Mouse (Mus musculus) limb, embryonic 10.5 days (tissue): ENCODE results near the gene Mid1. TPM values are rescaled to one million over a fixed set of nuclear protein-coding genes. Genes with fewer than 3 reads are reported as not detected.
"Not testable (repeated sequence)": the region's sequence is repeated elsewhere in the genome, so short reads cannot be mapped to it uniquely, and the experiment has no call there.

Experiments used
- DNase-seq: peaks from one replicate; pipeline ENCODE4 v3.0.0-alpha.2; 2017; ENCODE audit warnings: low spot score
- H3K27ac ChIP-seq: fragments of 300-500 bp; sonication (generic); 2 replicates; pipeline ENCODE4 v1.5.1; 2016; ENCODE audit warnings: mild to moderate bottlenecking
- H3K27me3 ChIP-seq: fragments of 300-500 bp; sonication (generic); 2 replicates; pipeline ENCODE4 v1.6.1; 2016; ENCODE audit warnings: low read depth, mild to moderate bottlenecking; ENCODE audit not compliant: poor library complexity, severe bottlenecking
- H3K36me3 ChIP-seq: fragments of 300-500 bp; sonication (generic); 2 replicates; pipeline ENCODE4 v1.6.1; 2016; ENCODE audit warnings: mild to moderate bottlenecking, moderate library complexity
- H3K4me1 ChIP-seq: fragments of 300-500 bp; sonication (generic); 2 replicates; pipeline ENCODE4 v1.6.1; 2016
- H3K4me3 ChIP-seq: fragments of 300-500 bp; sonication (generic); 2 replicates; pipeline ENCODE4 v1.5.1; 2016; ENCODE audit warnings: mild to moderate bottlenecking, moderate library complexity
- H3K9me3 ChIP-seq: fragments of 300-500 bp; sonication (generic); replicated peaks from 2 replicates; pipeline ENCODE4 v1.6.1; 2016; ENCODE audit warnings: mild to moderate bottlenecking
- WGBS: fragments of 180-500 bp; shearing (Covaris S2); methylation state at CpG from one replicate; pipeline ENCODE4 v1.1.7; 2016; 5-methylcytosine and 5-hydroxymethylcytosine counted together
- polyA plus RNA-seq: library from polyadenylated mRNA; unstranded; fragments of >200 nt; fragmentation: Nextera tagmentation; extraction: Ambion mirVana; gene quantifications from 2 replicates; pipeline ENCODE4 v1.2.1, GENCODE M21; 2016

The Mid1 gene
- polyA plus RNA-seq, 1 experiment from 2014 or later = 12.0 TPM

GRCm38 (mm10) chrX:169979461-169980202, 294.6 kb downstream of the Mid1 start:
- H3K27ac ChIP-seq, H3K27me3 ChIP-seq, DNase-seq, H3K4me3 ChIP-seq, H3K4me1 ChIP-seq: not testable (repeated sequence)
- peaks cover 95% of the 10 kb centered on the region for H3K36me3 ChIP-seq
- WGBS = 88% methylated on average over 20 of the region's 20 CpGs
- H3K9me3 ChIP-seq = peaks cover 36% of the 10 kb centered on the region

DNA sequence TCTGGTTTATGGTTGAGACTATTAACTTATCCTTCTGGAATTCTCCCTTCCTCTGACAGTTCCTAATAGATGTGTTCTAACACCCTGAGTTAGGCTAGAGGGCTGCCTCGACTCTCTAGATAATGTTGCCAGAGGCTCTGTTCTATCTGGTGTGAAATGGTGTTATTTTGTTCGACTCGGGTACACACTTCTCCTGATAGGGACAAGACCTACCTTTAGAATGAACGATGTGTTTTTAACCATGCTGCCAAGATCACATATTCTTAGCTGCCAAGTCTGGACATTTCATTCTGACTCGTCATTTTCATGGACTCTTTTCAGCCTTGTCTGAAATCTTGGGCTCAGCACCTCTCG, 295.2 kb downstream of the Mid1 start:
- not testable (repeated sequence) for H3K27me3 ChIP-seq, H3K4me3 ChIP-seq, DNase-seq, H3K27ac ChIP-seq, H3K4me1 ChIP-seq
- H3K9me3 ChIP-seq = peaks cover 37% of the 10 kb centered on the region
- WGBS = 90% methylated on average over 6 of the region's 6 CpGs
- H3K36me3 ChIP-seq = peaks cover 95% of the 10 kb centered on the region

DNA sequence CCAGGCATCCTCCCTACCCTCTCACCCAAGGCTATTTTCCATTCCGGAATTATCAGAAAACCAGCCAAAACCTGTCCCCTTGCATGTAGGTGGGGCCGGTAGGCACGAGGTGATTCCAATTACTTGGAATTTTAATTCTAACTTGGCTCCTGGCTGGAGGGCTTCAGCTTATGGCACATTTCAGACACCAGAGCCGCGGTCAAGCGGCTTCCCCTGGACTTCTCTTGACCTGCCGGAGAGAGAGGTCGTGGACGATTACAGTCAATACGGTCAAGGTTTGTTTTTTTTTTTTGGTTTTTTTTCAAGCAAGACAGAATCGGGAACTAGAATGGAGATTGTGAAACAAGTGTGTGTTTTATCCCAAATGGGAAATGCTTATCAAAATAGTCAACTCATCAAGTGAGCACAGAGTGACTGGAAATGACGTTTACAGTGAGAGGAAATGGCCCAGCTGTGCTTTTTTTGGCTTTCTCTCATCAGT, 295.9 kb downstream of the Mid1 start:
- H3K27me3 ChIP-seq = no peaks in the 10 kb centered on the region
- peaks cover 94% of the 10 kb centered on the region for H3K36me3 ChIP-seq
- no peak overlapping the region for H3K27ac ChIP-seq
- no peak overlapping the region for H3K4me3 ChIP-seq
- H3K4me1 ChIP-seq = no peaks in the 10 kb centered on the region
- WGBS = 91% methylated on average over 12 of the region's 12 CpGs
- peak; percentile 33 for DNase-seq
- H3K9me3 ChIP-seq = peaks cover 41% of the 10 kb centered on the region

DNA sequence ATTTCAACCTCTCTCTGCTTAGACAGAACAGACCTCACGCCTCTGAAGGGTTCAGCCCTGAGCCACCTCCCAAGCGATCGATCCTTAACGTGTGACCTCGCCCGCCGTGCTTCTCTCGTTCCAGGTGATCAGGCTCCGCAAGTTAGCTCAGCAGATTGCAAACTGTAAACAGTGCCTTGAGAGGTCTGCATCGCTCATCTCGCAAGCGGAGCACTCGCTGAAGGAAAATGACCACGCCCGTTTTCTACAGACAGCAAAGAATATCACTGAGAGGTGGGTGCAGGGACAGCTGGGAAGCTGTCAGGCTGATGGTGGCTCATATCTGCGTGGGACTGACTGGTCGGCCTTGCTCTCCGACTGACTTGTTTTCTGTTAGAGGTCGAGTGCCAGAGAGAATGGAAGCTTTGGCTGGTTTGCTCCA, 296.8 kb downstream of the Mid1 start:
- not testable (repeated sequence) for H3K27ac ChIP-seq, H3K4me1 ChIP-seq, H3K4me3 ChIP-seq, H3K27me3 ChIP-seq
- WGBS = 92% methylated on average over 19 of the region's 19 CpGs
- Histone ChIP-seq H3K9me3 (peaks cover 45% of the 10 kb centered on the region), H3K36me3 (peaks cover 94% of the 10 kb centered on the region)
- peak; percentile 40 for DNase-seq

DNA sequence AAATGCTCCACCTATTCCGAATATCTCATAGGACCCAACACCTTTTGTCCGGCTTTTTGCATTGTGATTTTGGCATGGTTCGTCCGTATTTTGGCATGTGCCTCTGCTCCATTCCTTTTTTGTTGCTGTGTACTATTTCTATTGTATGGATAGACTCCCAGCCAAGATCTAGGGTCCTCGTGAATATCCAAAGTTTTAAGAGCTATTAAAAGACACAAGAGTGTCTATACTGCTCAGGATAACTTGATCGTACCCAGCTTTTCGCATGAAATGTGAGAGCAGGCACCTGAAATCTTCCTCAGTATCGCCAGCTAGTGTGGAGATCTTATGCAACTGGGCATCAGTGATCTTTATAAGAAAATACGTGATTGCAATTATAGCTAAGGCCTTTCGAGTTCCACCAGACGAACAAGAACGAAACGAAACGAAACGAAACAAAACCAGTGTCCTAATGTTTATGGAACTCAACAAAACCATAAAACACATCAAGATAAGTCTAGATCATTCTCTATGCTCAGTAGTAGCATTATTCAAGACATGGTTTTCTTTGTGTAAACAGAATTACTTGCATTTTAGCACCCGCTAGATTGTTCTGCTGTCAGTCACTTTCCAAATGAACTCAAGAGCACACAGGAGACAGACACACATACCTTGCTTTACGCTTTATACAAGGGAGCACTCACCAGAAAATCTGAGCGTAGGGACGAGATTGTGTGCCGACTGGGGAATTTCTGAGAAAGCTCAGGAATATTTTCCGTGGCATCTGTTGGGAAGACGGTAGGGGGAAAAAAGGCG, 297.8 kb downstream of the Mid1 start:
- H3K9me3 ChIP-seq = peaks cover 49% of the 10 kb centered on the region
- WGBS = 94% methylated on average over 23 of the region's 23 CpGs
- not testable (repeated sequence) for H3K4me1 ChIP-seq, H3K27me3 ChIP-seq, H3K4me3 ChIP-seq, H3K27ac ChIP-seq, DNase-seq
- peaks cover 91% of the 10 kb centered on the region for H3K36me3 ChIP-seq

DNA sequence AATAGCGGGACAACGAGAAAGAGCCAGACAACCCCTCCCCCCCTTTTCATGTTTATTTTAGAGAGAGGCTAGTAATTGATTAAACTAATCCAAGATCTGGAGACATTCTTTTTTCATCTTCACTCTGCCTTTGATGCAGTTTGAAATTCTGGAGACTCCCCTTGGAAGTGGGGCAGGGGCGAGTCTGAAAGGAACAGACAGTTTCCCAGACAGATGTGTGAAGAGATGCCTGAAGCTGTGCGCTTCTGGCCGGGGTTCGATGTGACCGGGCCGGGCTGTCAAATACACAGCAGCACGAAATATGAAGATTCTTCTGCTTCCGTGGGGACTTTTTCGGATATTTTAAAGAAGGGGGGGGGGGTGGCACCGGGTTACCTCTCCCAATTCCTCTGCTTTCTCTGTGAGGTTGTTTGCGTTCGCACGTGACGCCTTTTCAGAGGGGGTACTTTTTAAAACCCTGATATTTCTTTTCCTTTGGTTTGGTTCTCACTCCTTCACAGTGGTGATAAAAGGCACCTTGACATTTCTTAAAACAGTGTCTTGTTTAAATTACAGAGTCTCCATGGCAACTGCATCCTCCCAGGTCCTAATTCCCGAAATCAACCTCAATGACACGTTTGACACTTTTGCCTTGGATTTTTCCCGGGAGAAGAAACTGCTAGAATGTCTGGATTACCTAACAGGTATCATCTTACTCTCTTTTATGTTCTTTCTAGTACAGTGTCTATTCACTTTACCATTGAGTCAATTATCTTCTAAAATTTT, 298.6 kb downstream of the Mid1 start:
- H3K4me3 ChIP-seq, H3K4me1 ChIP-seq, H3K27me3 ChIP-seq, H3K27ac ChIP-seq, DNase-seq: not testable (repeated sequence)
- Histone ChIP-seq H3K36me3 (peaks cover 89% of the 10 kb centered on the region), H3K9me3 (peaks cover 49% of the 10 kb centered on the region)
- WGBS = 91% methylated on average over 19 of the region's 19 CpGs

GRCm38 (mm10) chrX:169984331-169984730, 299.3 kb downstream of the Mid1 start:
- not testable (repeated sequence) for H3K27me3 ChIP-seq, DNase-seq, H3K4me3 ChIP-seq, H3K4me1 ChIP-seq, H3K27ac ChIP-seq
- WGBS = 92% methylated on average over 7 of the region's 7 CpGs
- Histone ChIP-seq H3K36me3 (peaks cover 89% of the 10 kb centered on the region), H3K9me3 (peaks cover 55% of the 10 kb centered on the region)

DNA sequence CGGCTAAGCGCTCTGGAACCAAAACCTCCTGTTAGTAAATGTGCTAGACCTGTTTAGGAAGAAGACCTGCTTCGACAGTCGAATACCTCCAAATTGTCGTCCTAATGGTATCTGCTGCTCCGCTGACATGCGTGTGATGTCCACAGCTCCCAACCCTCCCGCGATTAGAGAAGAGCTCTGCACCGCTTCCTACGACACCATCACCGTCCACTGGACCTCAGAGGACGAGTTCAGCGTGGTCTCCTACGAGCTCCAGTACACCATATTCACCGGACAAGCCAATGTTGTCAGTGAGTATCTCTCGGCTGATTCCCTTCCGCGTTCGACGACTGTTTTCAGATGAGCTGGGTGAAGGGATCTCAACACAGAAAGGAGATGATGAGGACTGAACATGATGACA, 299.9 kb downstream of the Mid1 start:
- H3K36me3 ChIP-seq = peaks cover 87% of the 10 kb centered on the region
- WGBS = 93% methylated on average over 21 of the region's 21 CpGs
- not testable (repeated sequence) for H3K27ac ChIP-seq, H3K4me3 ChIP-seq, H3K27me3 ChIP-seq, H3K4me1 ChIP-seq
- DNase-seq = peak; percentile 45
- peaks cover 58% of the 10 kb centered on the region for H3K9me3 ChIP-seq

GRCm38 (mm10) chrX:169985796-169986195, 300.8 kb downstream of the Mid1 start:
- DNase-seq = peak; percentile 53
- H3K27me3 ChIP-seq, H3K4me3 ChIP-seq, H3K27ac ChIP-seq, H3K4me1 ChIP-seq: not testable (repeated sequence)
- Histone ChIP-seq H3K9me3 (peaks cover 59% of the 10 kb centered on the region), H3K36me3 (peaks cover 85% of the 10 kb centered on the region)
- WGBS = 84% methylated on average over 18 of the region's 18 CpGs

- WGBS = 61% methylated on average over 51 of the region's 51 CpGs
- Histone ChIP-seq H3K9me3 (peaks cover 55% of the 10 kb centered on the region), H3K36me3 (peaks cover 76% of the 10 kb centered on the region), H3K27ac (peak overlapping the region; percentile 27; the same call in 1 of the 2 replicates), H3K4me3 (peak overlapping the region; percentile 29)
- not testable (repeated sequence) for H3K27me3 ChIP-seq, H3K4me1 ChIP-seq
- DNase-seq = peak; percentile 78
Measured at GRCm38 (mm10) chrX:169986519-169987367, 301.7 kb downstream of the Mid1 start.

DNA sequence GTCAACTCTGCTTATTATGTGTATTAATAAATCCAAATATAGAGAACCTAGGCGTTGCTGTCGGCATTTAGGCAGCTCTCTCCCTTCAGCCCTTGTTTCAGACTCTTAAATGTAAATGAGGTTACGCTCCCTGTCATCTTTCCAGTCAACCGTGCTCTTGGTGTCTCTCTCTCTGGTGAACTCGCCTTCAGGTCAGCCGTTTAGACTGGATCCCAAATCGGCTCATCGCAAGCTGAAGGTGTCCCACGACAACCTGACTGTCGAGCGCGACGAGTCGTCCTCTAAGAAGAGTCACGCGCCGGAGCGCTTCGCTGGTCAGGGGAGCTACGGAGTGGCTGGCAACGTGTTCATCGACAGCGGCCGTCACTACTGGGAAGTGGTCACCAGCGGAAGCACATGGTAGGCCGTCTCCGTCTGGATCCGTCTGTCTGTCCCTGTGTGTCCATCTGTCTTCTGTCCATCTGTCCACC, 302.4 kb downstream of the Mid1 start:
- H3K4me3 ChIP-seq, H3K27me3 ChIP-seq, H3K4me1 ChIP-seq, H3K27ac ChIP-seq: not testable (repeated sequence)
- peaks cover 69% of the 10 kb centered on the region for H3K36me3 ChIP-seq
- H3K9me3 ChIP-seq = peaks cover 51% of the 10 kb centered on the region
- WGBS = 88% methylated on average over 28 of the region's 28 CpGs
- peak; percentile 67 for DNase-seq

DNA sequence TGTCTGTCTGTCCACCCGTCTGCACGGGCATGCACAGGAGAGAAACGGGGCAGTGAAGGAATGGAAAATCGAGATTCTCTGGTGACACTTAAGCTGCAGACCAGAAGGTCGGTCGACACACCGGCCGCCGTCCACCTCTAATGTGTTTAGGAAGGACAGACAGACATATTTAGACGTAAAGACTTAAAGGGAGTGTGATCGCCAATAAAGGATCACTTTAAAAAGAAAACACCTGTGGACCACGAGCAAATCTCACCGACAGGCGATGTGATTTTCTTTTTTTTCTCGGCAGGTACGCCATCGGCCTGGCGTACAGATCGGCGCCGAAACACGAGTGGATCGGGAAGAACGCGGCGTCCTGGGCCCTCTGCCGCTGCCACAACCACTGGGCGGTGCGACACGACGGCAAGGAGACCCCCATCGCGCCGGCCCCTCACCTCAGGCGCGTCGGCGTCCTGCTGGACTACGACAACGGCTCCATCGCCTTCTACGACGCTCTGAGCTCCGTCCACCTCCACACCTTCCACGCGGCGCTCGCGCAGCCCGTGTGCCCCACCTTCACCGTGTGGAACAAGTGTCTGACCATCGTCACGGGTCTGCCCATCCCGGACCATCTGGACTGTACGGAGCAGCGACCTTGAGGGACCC, 303.7 kb downstream of the Mid1 start:
- 93% methylated on average over 56 of the region's 56 CpGs for WGBS
- not testable (repeated sequence) for H3K4me1 ChIP-seq, H3K27ac ChIP-seq, H3K27me3 ChIP-seq, H3K4me3 ChIP-seq
- DNase-seq = peak; percentile 38
- peaks cover 56% of the 10 kb centered on the region for H3K36me3 ChIP-seq
- peaks cover 44% of the 10 kb centered on the region for H3K9me3 ChIP-seq
